Comparison of ENCODE assay signal across 8 mouse cellular contexts in the genomic region with DNA sequence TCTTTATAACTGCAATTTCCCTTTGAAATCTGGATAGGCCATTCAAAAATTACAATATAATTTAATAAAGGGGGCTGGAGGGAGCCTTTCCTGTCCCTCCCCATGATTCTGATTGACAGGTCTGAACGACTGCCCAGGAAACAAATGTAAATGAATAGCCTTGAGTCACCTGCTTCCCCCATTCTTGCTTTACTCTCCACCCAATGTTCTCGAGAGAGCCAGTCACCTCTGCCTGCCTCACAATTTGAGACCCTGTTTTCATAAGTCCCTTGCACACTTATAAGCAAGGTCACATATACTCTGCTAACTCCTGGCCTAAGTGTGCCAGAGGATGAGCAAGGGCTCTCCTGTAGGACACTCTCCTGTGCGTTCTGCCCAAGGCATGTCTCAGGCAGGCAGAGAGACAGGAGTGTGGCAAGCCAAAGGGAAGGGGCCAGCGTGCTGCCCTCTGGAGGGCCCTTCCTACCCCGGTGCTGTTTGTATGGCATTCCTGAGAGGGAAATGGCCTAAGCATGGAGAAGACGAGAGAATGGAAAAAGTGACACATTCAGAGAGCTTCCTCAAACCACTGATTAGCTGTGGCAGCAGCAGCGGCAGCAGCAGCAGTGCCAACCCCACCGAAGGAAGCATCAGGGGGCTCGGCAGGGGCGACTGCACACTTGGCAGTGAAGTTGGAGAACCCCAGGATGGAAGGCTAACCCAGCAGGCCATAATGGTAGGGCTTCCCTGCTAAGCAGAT. TPM values are rescaled to one million over a fixed set of nuclear protein-coding genes. Genes with fewer than 3 reads are reported as not detected.
DNase-seq lines count a peak whose midpoint lies in the region; ATAC-seq and TF ChIP-seq lines count a peak whose summit lies in the region.

No protein-coding gene starts in this region.

- peaks cover 62% of the 10 kb centered on the region for H3K4me1 ChIP-seq in liver, embryonic 12.5 days
- H3K4me1 ChIP-seq in forebrain, postnatal 0 days (ENCODE audit: insufficient read depth): peaks cover 38% of the 10 kb centered on the region
- peaks cover 79% of the 10 kb centered on the region for H3K4me1 ChIP-seq in limb, embryonic 11.5 days (ENCODE audit: control insufficient read depth, insufficient read depth, low read length)
- H3K4me1 ChIP-seq in stomach, embryonic 15.5 days: peaks cover 81% of the 10 kb centered on the region

- no peaks in the 10 kb centered on the region for H3K36me3 ChIP-seq in liver, embryonic 12.5 days
- no peaks in the 10 kb centered on the region for H3K36me3 ChIP-seq in forebrain, postnatal 0 days (ENCODE audit: insufficient read depth)
- no peaks in the 10 kb centered on the region for H3K36me3 ChIP-seq in limb, embryonic 11.5 days (ENCODE audit: control insufficient read depth, insufficient read depth, low read length)
- H3K36me3 ChIP-seq in stomach, embryonic 15.5 days: no peaks in the 10 kb centered on the region

- H3K27me3 ChIP-seq in liver, embryonic 12.5 days (replicated peaks): peaks cover 37% of the 10 kb centered on the region
- no peaks in the 10 kb centered on the region for H3K27me3 ChIP-seq in forebrain, postnatal 0 days (ENCODE audit: insufficient read depth, low read length)
- H3K27me3 ChIP-seq in limb, embryonic 11.5 days (ENCODE audit: control insufficient read depth, insufficient read depth, low read length): no peaks in the 10 kb centered on the region
- no peaks in the 10 kb centered on the region for H3K27me3 ChIP-seq in stomach, embryonic 15.5 days (replicated peaks)

- no peak for ATAC-seq in liver, embryonic 12.5 days
- no peak for ATAC-seq in forebrain, postnatal 0 days
- ATAC-seq in limb, embryonic 11.5 days (ENCODE audit: insufficient number of reproducible peaks, low FRiP score, low TSS enrichment, low read depth): no peak
- ATAC-seq in stomach, embryonic 15.5 days (ENCODE audit: insufficient read depth, low FRiP score, low read depth): no peak

- 26% methylated on average over 10 of the region's 10 CpGs for WGBS in liver, embryonic 12.5 days (ENCODE audit: insufficient replicate concordance)
- 18% methylated on average over 10 of the region's 10 CpGs for WGBS in forebrain, postnatal 0 days
- WGBS in limb, embryonic 11.5 days: 26% methylated on average over 10 of the region's 10 CpGs
- WGBS in stomach, embryonic 15.5 days: 27% methylated on average over 10 of the region's 10 CpGs

- peak; percentile 31; the same call in 1 of the 2 replicates for TF ChIP-seq CTCF in forebrain, postnatal 0 days (IDR thresholded peaks at IDR 0.05; ENCODE audit: low read depth)

- no peak overlapping the region for H3K9ac ChIP-seq in liver, embryonic 12.5 days
- no peak overlapping the region for H3K9ac ChIP-seq in forebrain, postnatal 0 days
- H3K9ac ChIP-seq in limb, embryonic 11.5 days (ENCODE audit: low read length): peak overlapping the region; percentile 17; the same call in 1 of the 2 replicates
- no peak overlapping the region for H3K9ac ChIP-seq in stomach, embryonic 15.5 days

- no peaks in the 10 kb centered on the region for H3K9me3 ChIP-seq in liver, embryonic 12.5 days (replicated peaks)
- H3K9me3 ChIP-seq in forebrain, postnatal 0 days (ENCODE audit: low read length): no peaks in the 10 kb centered on the region
- no peaks in the 10 kb centered on the region for H3K9me3 ChIP-seq in limb, embryonic 11.5 days (ENCODE audit: control insufficient read depth, low read length)
- H3K9me3 ChIP-seq in stomach, embryonic 15.5 days: no peaks in the 10 kb centered on the region

- 0 out of 2 replicates have a peak overlapping the region, but pooled peaks have one; percentile 13 for H3K4me2 ChIP-seq in liver, embryonic 12.5 days
- H3K4me2 ChIP-seq in forebrain, postnatal 0 days (ENCODE audit: low read depth): no peak overlapping the region
- H3K4me2 ChIP-seq in limb, embryonic 11.5 days (ENCODE audit: low read depth, severe bottlenecking): peak overlapping the region; percentile 8
- H3K4me2 ChIP-seq in stomach, embryonic 15.5 days: peak overlapping the region; percentile 25

- no peak overlapping the region; the same call in 1 of the 2 replicates for H3K27ac ChIP-seq in liver, embryonic 12.5 days
- H3K27ac ChIP-seq in forebrain, postnatal 0 days (ENCODE audit: low read depth, low read length): no peak overlapping the region
- no peak overlapping the region for H3K27ac ChIP-seq in limb, embryonic 11.5 days (replicated peaks; ENCODE audit: low read depth, low read length)
- peak overlapping the region; percentile 74 for H3K27ac ChIP-seq in stomach, embryonic 15.5 days

- DNase-seq in liver: no peak
- DNase-seq in forebrain, postnatal 0 days: no peak
- DNase-seq in limb, embryonic 11.5 days (ENCODE audit: low spot score): no peak
- no peak for DNase-seq in cerebellum, adult 9-11 months
- no peak for DNase-seq in gastrocnemius, adult 8-10 months (ENCODE audit: low spot score in 2 of 2)
- DNase-seq in testis, postnatal 14 days (ENCODE audit: low spot score): no peak

- H3K4me3 ChIP-seq in liver, embryonic 12.5 days: no peak overlapping the region
- H3K4me3 ChIP-seq in forebrain, postnatal 0 days (ENCODE audit: low read depth, low read length): no peak overlapping the region
- no peak overlapping the region for H3K4me3 ChIP-seq in limb, embryonic 11.5 days (ENCODE audit: low read depth, low read length)
- no peak overlapping the region for H3K4me3 ChIP-seq in stomach, embryonic 15.5 days (replicated peaks)

RNA-seq across cellular contexts. Expression of gene Ptk7, which starts 5.3 kb away (rescaled TPM):
- 16.8 and 17.7 TPM in 2 replicates for polyA plus RNA-seq in liver, embryonic 12.5 days (2016; fragmentation: Nextera tagmentation; extraction: Ambion mirVana)
- total RNA-seq in forebrain, postnatal 0 days (2014; rRNA removed): 42.4 and 56.6 TPM in 2 replicates
- polyA plus RNA-seq in forebrain, postnatal 0 days (2015; fragmentation: Nextera tagmentation; extraction: Ambion mirVana): 18.9 and 19.7 TPM in 2 replicates
- polyA plus RNA-seq in limb, embryonic 11.5 days (2014; fragmentation: Nextera tagmentation; extraction: Ambion mirVana): 50.3 and 60.4 TPM in 2 replicates
- polyA plus RNA-seq in stomach, embryonic 15.5 days (2015; fragmentation: Nextera tagmentation; extraction: Ambion mirVana): 87.6 and 89.8 TPM in 2 replicates
- total RNA-seq in gastrocnemius, adult 8-10 months (2022): under 1 TPM; 0.15 to 0.38 (median 0.30) TPM

RNA-seq across cellular contexts. Expression of gene Klc4, which starts 21.8 kb away (rescaled TPM):
- 6.3 and 6.6 TPM in 2 replicates for polyA plus RNA-seq in liver, embryonic 12.5 days (2016; fragmentation: Nextera tagmentation; extraction: Ambion mirVana)
- 31.2 and 32.7 TPM in 2 replicates for total RNA-seq in forebrain, postnatal 0 days (2014; rRNA removed)
- 20.3 and 21.3 TPM in 2 replicates for polyA plus RNA-seq in forebrain, postnatal 0 days (2015; fragmentation: Nextera tagmentation; extraction: Ambion mirVana)
- polyA plus RNA-seq in limb, embryonic 11.5 days (2014; fragmentation: Nextera tagmentation; extraction: Ambion mirVana): 23.8 and 25.7 TPM in 2 replicates
- 38.4 and 41.4 TPM in 2 replicates for polyA plus RNA-seq in stomach, embryonic 15.5 days (2015; fragmentation: Nextera tagmentation; extraction: Ambion mirVana)
- total RNA-seq in gastrocnemius, adult 8-10 months (2022): 10 to 100 TPM; 13.2 to 14.4 (median 13.5) TPM

RNA-seq across cellular contexts. Expression of gene Mrpl2, which starts 22.0 kb away (rescaled TPM):
- polyA plus RNA-seq in liver, embryonic 12.5 days (2016; fragmentation: Nextera tagmentation; extraction: Ambion mirVana): 95.0 and 106 TPM in 2 replicates
- total RNA-seq in forebrain, postnatal 0 days (2014; rRNA removed): 51.4 and 62.9 TPM in 2 replicates
- 96.2 and 111 TPM in 2 replicates for polyA plus RNA-seq in forebrain, postnatal 0 days (2015; fragmentation: Nextera tagmentation; extraction: Ambion mirVana)
- polyA plus RNA-seq in limb, embryonic 11.5 days (2014; fragmentation: Nextera tagmentation; extraction: Ambion mirVana): 106 and 126 TPM in 2 replicates
- polyA plus RNA-seq in stomach, embryonic 15.5 days (2015; fragmentation: Nextera tagmentation; extraction: Ambion mirVana): 112 and 126 TPM in 2 replicates
- 100 to 1,000 TPM in 2 of 4 experiments, 10 to 100 TPM in 2; 88.6 to 106 (median 98.1) TPM for total RNA-seq in gastrocnemius, adult 8-10 months (2022)

RNA-seq across cellular contexts. Expression of gene Cul7, which starts 26.1 kb away (rescaled TPM):
- 16.9 and 18.3 TPM in 2 replicates for polyA plus RNA-seq in liver, embryonic 12.5 days (2016; fragmentation: Nextera tagmentation; extraction: Ambion mirVana)
- total RNA-seq in forebrain, postnatal 0 days (2014; rRNA removed): 77.0 and 89.9 TPM in 2 replicates
- polyA plus RNA-seq in forebrain, postnatal 0 days (2015; fragmentation: Nextera tagmentation; extraction: Ambion mirVana): 20.6 and 24.0 TPM in 2 replicates
- 34.6 and 36.3 TPM in 2 replicates for polyA plus RNA-seq in limb, embryonic 11.5 days (2014; fragmentation: Nextera tagmentation; extraction: Ambion mirVana)
- 42.9 and 49.5 TPM in 2 replicates for polyA plus RNA-seq in stomach, embryonic 15.5 days (2015; fragmentation: Nextera tagmentation; extraction: Ambion mirVana)
- total RNA-seq in gastrocnemius, adult 8-10 months (2022): 1 to 10 TPM; 2.7 to 3.7 (median 3.0) TPM

RNA-seq across cellular contexts. Expression of gene Rrp36, which starts 50.2 kb away (rescaled TPM):
- polyA plus RNA-seq in liver, embryonic 12.5 days (2016; fragmentation: Nextera tagmentation; extraction: Ambion mirVana): 37.0 and 37.3 TPM in 2 replicates
- 29.7 and 31.1 TPM in 2 replicates for total RNA-seq in forebrain, postnatal 0 days (2014; rRNA removed)
- 39.4 and 52.1 TPM in 2 replicates for polyA plus RNA-seq in forebrain, postnatal 0 days (2015; fragmentation: Nextera tagmentation; extraction: Ambion mirVana)
- polyA plus RNA-seq in limb, embryonic 11.5 days (2014; fragmentation: Nextera tagmentation; extraction: Ambion mirVana): 59.8 and 61.3 TPM in 2 replicates
- 53.2 and 57.2 TPM in 2 replicates for polyA plus RNA-seq in stomach, embryonic 15.5 days (2015; fragmentation: Nextera tagmentation; extraction: Ambion mirVana)
- 10 to 100 TPM in 1 of 4 experiments, 1 to 10 TPM in 3; 8.7 to 10.7 (median 9.2) TPM for total RNA-seq in gastrocnemius, adult 8-10 months (2022)
